Mouse (Mus musculus) megakaryocyte progenitor cell, adult 5-6 weeks (primary cell): Measurements from ENCODE around the gene Sco1. TPM values are rescaled to one million over a fixed set of nuclear protein-coding genes. Genes with fewer than 3 reads are reported as not detected.

Experiments used
- ATAC-seq: replicated peaks from 2 replicates; pipeline ENCODE4 v1.8.0; 2016; ENCODE audit warnings: mild to moderate bottlenecking, moderate TSS enrichment, inconsistent platforms; ENCODE audit not compliant: poor library complexity
- total RNA-seq, 2 experiments: library from RNA; stranded (forward) in 1 of 2; stranded (reverse) in 1 of 2; fragments of 157-497, 149-512 nt in 1 of 2; fragments of 200-1000 nt in 1 of 2; gene quantifications; 2 replicates each; pipeline versions ENCODE4 v1.2.3 to v1.2.4; 2015 to 2017

Sco1 gene
- total RNA-seq, 2 experiments from 2014 or later = 16.4 to 47.5 TPM

DNA sequence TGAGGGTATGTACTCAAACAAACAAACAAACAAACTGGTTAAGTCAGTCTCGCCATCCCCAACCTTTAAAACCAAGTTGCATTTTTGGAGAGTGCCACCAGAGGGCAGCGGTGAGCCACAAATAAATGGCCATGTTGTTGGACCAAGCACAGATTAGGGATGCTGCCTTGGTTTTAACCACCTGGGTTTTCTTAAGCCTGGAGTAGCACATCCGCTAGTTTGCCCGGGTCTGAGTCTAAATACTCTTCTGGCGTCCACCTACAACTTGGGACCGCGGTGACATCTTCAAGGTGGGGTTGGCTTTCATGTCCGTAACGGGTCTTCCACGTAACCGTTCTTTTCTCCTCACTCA, 60.4 kb downstream of the Sco1 start:
- ATAC-seq = peak; percentile 83

DNA sequence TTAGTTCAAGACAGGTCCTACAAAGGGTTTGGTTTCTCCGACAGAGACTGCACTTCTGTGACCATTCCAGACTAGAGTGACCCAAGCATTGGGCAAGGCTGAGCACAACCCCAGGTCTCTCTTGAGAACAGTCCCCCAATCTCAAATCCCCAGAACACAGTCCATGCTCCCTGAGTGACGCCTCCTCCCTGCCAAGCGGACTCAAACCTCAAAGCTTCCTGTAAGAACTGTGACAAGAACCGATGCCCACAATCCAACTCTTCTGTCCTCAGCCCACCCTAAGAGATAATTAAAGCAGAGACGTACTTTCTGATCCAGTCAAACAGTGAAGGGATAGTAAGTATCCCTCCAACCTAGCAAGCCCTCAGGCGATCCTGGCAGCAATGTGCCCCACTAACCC, 60.9 kb downstream of the Sco1 start:
- no peak for ATAC-seq

DNA sequence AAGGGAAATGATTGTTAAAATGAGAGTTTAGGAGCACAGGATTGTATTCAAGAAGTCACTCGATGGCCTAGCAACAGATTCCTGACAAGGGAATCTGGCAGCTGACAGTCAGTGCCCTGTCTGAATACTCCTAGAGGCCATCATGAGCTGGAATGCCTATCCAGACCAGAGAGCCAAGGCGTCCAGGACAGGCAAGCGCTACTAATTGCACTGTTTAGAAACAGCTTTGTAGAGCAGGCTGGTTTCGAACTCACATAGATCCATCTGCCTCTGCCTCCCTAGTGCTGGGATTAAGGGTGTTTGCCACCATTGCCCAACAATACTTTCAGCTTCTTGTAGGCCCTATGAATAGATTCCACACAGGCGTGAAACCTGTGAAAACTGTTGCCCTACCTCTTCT, 61.8 kb downstream of the Sco1 start:
- no peak for ATAC-seq

DNA sequence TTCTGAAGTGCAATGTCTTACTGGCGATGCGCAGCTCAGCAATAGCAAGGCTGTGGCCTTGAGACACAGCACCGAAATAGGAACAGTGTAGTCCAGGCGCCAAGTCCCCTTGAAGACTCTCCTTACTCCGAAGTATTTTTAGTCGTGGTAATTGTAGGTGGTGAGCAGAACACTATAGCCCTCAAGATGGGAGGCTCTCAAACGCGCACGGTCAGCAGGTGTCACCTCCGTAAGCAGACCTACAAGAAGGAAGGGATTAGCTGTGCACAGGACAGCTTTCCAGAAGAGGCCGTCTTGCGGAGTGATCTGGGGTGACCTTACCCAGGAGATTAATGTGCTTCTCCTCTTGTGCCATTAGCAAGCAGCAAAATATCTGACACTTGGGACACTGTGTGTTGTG, 62.4 kb downstream of the Sco1 start:
- ATAC-seq = no peak

Other genes starting within 250 kb of the Sco1 start
- gene Pirt, start 140.7 kb upstream of the Sco1 start, total RNA-seq (2015) = not detected in 2 replicates
- gene Pirt, start 140.7 kb upstream of the Sco1 start, total RNA-seq (2017) = not detected in 2 replicates
- not detected in 2 replicates for gene Tmem238l, start 96.0 kb upstream of the Sco1 start, total RNA-seq (2015)
- gene Tmem238l, start 96.0 kb upstream of the Sco1 start, total RNA-seq (2017) = not detected in 2 replicates
- gene Tmem220, start 27.5 kb upstream of the Sco1 start, total RNA-seq (2015) = 2.1 and 2.7 TPM in 2 replicates
- 0.87 and 1.5 TPM in 2 replicates for gene Tmem220, start 27.5 kb upstream of the Sco1 start, total RNA-seq (2017)
- 45.6 and 55.3 TPM in 2 replicates for gene Adprm, start 76 bp upstream of the Sco1 start, total RNA-seq (2015)
- 29.0 and 38.4 TPM in 2 replicates for gene Adprm, start 76 bp upstream of the Sco1 start, total RNA-seq (2017)
- not detected in 2 replicates for gene Myh3, start 25.6 kb downstream of the Sco1 start, total RNA-seq (2015)
- gene Myh3, start 25.6 kb downstream of the Sco1 start, total RNA-seq (2017) = not detected in 2 replicates
- not detected in 2 replicates for gene Myh2, start 118.4 kb downstream of the Sco1 start, total RNA-seq (2015)
- gene Myh2, start 118.4 kb downstream of the Sco1 start, total RNA-seq (2017) = not detected in 2 replicates
- not detected in 2 replicates for gene Myh1, start 147.4 kb downstream of the Sco1 start, total RNA-seq (2015)
- not detected in 2 replicates for gene Myh1, start 147.4 kb downstream of the Sco1 start, total RNA-seq (2017)
- not detected in 2 replicates for gene Myh4, start 185.4 kb downstream of the Sco1 start, total RNA-seq (2015)
- not detected in 2 replicates for gene Myh4, start 185.4 kb downstream of the Sco1 start, total RNA-seq (2017)
- gene Myh8, start 224.5 kb downstream of the Sco1 start, total RNA-seq (2015) = not detected in 2 replicates
- not detected in 2 replicates for gene Myh8, start 224.5 kb downstream of the Sco1 start, total RNA-seq (2017)